Mouse (Mus musculus) hematopoietic stem cell, adult 5-6 weeks (primary cell): ENCODE measurements around the gene Trappc1. TPM values are rescaled to one million over a fixed set of nuclear protein-coding genes. Genes with fewer than 3 reads are reported as not detected.

ENCODE experiments used
- ATAC-seq, 2 experiments: fragments of 125-278 bp in 1 of 2; replicated peaks in 1 of 2; 2 replicates each; pipeline ENCODE4 v1.8.0; 2016 to 2017; ENCODE audit warnings: inconsistent platforms in 2 of 2, mild to moderate bottlenecking in 2 of 2, moderate number of reproducible peaks in 2 of 2, low read depth in 1 of 2, moderate TSS enrichment in 1 of 2; ENCODE audit not compliant: low FRiP score in 2 of 2, poor library complexity in 2 of 2, severe bottlenecking in 2 of 2, insufficient read depth in 1 of 2, low TSS enrichment in 1 of 2
- total RNA-seq: library from RNA; stranded (forward); fragments of 172-1452, 232-1000 nt; gene quantifications from 2 replicates; pipeline ENCODE4 v1.2.3, GENCODE M21; 2017

Trappc1 gene
- total RNA-seq, 1 experiment from 2014 or later: 57.3 TPM

DNA sequence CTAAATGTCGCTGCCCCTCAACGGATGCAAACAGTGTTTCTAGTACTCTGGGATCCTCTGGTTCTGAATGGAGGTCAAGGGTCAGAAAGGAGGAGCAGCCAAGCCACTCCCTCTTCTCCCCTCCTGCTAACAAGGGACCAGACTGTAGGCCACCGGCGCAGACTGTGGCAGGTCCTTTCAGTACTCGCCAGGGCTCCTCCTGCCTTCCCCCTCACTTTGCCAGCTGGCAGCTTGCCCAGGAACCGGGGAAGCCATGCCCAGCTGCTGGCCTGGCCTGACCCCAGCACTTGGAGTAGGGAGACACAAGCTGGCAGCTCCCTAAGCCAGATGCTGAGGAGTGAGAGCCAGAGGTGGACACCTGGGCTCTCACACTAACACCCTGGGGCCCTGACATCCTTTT, 41.1 kb downstream of the Trappc1 start:
- ATAC-seq: peak; percentile 10 to 18; a peak in 2 of 4 replicates

DNA sequence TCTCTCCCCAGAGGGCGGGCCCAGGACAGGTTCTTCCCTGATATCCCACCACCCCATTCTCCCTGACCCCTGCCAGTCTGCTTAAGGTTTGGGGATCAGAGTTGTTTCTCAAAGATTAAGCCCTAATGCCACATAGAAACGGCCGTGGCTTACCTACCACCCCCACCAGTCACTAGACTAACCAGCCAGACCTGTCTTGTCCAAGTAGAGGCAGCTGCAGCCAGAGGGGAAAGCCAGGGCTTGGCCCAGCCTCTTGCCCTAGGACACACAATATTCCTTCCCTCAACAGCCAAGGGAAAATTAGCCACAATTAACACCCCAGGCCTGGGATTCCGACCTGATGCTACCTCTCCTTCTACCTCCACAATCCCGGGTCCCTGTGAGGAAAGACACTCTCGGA, 41.9 kb downstream of the Trappc1 start:
- ATAC-seq: no peak

DNA sequence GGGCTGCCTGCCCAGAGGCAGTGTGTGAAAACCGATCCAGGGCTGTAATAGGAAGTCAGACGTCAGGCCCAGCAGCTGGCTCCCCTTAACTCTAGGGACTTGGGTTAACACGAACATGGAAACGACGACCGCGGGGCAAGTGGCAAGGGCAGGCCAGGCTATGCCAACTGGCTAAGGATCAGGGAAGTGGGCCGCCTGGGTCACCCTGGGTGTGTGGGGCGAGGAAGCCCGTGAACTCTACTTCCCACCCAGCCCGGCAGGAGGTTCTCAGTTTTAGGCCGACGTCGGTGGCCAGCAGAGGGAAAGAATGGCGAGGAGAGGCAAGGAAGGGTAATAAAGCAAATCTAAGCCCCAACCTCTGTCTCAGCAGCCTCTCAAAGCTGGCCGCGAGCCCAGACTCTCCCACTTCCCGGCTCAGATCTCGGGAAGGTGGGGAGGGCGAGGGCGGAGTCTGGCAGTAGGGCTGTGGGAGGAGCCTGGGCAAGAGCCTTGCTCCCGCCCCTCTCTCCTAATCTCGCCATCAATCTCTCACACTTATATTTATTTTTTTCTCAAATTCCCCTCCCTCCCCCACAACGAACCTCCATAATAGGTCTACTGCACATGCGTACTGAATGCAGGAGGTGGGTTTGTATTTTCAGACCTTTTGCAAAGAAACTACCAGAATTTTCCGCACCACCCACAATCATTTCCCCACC, 42.5 kb downstream of the Trappc1 start:
- peak; percentile 72 to 79 for ATAC-seq

DNA sequence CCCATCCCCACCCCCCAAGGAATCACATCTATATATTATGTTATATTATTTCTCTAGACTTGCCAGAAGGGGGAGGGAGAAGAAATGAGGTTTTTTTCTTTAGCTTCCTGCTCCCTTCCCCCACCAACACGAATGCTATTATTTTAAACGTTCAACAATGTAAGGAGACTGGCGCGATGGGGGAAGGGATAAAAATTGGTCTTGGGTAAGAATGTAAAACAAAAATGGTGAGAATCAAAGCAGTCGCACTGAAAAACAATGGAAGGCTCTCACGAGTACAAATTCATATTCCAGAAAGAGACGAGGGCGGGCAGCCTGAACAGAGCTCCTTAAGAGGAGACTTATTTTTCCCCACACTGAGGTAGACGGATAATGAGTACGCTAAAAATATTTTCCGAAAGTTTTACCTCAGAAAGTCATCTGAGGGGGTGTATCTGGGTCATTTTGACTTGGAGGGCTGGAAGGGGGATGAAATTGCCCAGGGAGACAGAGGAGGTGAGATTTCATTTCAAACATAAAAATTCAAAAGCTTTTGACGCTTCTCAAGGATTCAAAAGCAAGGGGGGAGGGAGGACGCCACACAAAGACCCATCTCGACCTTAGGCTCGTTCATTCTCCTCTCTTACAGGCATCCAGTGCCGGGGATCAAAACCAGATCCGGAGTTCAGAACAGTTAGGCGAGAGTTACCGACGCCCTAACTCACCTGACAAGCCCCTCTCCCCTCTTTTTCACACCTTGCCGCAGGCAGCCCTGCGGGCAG, 43.3 kb downstream of the Trappc1 start:
- no peak for ATAC-seq

DNA sequence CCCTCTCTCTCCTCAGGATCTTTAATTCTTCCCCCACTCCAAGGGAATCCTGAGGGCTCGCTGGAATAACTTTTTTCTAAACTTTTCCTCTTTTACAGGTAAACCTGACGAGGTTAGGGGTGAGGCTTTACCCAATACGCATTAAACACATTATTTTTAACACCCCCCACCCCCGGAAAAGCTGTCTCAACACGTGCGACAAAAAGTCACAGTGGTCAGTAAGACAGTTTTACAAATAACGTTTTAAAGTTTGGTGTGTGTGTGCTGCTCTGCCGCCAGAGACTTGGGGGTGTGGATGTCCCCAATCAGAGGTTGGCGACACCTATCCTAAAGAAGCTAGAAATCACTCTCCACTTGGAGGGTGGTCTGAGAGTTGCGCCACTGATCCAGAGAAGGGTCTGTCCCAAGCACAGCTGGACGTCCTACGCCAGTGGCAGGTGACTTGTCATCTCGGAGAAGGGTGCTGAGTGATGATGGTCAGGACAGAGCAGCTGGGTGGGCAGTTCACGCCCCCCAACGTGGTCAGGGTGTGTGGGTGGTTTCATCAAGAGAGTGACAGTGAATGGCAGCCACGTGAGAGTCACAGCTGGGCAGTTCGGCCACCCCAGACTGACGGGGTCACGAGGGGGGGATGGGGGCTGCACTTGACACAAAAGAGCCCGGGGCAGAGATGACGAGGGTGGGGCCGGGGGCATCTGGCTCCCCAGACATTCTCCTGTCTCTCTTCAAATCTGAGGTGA, 44.0 kb downstream of the Trappc1 start:
- no peak for ATAC-seq

DNA sequence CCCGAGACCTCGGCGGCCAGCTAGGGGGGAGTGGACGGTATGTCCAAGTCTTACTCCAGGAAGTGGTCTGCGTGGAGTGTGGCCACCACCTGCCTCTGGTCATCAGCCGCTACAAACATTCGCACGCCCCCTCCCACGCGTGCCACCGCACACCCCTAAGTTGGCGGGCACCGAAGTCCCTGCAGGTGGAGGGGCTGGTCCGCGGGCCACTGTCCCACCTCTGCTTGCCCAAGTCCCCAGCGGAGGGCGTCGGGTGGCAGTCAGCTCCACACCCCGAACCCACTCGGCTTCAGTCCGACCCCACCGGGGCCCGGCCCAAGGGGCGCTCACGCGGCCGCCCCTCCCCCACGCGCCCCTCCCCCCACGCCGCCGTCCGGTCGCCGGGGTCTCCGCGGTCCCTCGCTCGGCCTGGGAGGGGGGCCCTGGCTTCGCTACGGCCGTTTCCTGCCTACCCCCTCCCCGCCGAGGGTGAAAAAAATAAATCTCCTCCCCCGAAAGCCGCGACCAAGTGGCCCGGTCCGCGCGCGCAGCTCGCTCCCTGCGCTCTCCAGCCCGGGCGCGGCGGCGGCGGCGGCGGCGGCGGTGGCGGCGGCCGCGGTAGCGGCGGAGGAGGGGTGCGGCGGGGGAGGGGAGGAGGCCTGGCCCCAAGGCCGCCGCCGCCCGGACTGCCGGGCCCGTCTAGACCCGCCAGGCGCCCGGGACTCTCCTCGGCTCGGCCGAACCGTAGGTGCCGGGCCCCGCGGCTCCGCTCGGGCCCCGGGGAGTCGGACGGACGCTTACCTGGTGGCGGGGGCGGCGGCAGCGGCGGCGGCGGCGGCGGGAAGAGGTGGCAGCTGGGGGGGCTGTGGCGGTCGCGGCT, 44.8 kb downstream of the Trappc1 start:
- no peak for ATAC-seq

DNA sequence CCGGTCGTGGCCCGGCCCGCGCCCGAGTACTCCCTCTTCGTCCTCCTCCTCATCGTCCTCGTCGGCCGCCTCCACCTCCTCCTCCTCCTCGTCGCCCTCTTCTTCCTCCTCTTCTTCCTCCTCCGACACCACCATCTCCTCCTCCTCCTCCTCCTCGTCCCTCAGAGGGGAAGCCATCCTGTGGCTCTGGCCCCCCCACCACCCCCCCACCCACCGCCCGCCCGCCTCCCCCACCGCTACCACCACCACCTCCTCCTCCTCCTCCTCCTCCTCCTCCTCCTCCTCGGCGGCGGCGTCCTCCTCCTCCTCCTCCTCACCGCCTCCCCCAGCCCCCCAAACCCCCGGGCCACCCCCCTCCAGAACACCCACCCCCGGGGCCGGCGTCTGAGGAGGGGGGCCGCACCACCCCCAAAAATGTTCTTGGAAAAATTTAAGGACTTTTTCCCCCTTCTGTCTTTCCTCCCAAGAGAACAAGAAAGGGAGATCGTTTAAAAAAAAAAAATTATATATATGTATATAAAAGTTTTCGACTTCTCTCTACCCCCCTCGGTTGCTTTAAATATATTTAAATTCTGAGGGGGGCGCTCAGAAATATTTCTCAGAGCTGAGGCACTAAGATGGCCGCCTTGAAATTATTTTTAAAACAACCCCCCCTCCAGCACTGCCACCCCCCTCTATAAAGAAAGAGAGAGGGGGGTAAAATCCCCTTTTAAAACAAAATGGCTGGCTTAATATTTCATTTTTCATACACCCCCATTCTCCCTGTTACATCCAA, 45.6 kb downstream of the Trappc1 start, which contains the start of gene Chd3:
Gene Chd3, minus strand, starts transcription at position 192 of the 775 bp plus-strand sequence.
- ATAC-seq: no peak

DNA sequence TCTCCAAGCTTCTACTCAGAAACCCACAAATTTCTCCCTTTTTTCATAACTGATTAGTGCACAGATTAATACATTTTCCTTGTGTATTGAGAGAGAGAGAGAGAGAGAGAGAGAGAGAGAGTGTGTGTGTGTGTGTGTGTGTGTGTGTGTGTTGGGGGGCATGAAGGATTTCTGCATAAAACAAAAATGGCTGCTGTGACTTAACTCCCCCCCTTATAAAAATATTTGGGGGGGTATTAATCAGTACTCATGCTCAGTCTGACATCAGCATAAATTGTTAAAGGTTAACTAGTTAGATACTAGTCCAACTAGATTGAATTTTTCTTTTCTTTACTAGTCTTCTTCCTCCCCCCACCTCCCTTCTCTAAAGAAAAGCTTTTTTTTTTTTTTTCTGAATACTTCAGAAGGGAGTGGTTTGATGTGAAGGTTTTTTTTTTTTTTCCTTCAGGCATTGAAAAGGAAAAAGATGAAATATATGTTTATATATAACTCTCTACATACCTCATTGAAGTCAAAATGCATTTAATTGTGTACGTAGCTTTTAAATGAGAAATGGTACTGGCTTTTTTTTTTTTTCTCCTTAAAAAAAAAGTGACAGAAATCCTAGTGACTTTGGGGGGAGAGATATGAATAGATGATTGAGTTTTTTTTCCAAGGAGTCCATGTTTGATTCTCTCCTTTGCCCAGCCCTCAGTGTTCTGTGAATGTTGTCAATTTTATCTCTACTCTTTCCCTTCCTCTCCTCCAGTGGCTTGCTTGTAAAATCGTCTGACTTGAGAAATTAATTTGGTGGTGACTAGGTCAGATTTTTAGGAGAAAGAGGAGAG, 46.4 kb downstream of the Trappc1 start:
- ATAC-seq: no peak

DNA sequence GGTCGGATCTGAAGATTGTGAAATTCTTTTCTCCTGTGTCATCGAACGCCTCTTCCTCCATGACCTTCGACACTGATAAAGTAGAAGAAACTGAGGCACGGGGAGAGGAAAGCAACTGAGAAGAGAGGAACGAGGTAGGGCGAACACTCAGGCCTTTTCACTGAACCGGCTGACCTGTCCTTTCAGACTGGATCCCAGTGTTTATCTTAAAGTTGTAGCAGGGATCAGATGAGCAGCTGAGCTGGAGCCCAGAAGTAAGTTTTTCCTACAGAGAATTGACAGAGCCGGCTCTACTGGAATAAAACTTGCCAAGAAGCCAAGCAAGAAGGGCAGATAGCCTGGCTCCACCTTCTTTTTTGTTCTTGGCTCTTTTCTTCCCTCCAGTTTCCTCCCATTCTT, 47.0 kb downstream of the Trappc1 start:
- no peak for ATAC-seq

DNA sequence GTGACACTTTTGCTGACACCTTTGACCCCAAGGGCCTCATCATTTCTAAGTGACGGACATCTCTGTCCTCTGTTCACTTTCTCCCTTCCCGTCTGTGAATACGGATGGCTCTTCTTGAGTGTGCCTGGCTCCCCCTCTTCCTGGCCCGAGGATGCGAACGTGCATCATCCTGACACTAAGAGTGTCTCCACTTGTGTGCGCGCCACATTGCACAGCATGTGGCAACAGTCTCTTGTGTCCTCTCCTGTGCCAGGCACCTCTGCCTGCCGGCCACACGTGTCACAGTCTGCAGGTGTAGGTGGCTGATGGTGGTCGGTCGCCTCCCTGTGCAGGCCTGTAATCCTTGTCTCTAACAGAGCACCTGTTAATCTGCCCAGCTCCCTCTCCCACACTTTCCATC, 47.8 kb downstream of the Trappc1 start:
- no peak for ATAC-seq

DNA sequence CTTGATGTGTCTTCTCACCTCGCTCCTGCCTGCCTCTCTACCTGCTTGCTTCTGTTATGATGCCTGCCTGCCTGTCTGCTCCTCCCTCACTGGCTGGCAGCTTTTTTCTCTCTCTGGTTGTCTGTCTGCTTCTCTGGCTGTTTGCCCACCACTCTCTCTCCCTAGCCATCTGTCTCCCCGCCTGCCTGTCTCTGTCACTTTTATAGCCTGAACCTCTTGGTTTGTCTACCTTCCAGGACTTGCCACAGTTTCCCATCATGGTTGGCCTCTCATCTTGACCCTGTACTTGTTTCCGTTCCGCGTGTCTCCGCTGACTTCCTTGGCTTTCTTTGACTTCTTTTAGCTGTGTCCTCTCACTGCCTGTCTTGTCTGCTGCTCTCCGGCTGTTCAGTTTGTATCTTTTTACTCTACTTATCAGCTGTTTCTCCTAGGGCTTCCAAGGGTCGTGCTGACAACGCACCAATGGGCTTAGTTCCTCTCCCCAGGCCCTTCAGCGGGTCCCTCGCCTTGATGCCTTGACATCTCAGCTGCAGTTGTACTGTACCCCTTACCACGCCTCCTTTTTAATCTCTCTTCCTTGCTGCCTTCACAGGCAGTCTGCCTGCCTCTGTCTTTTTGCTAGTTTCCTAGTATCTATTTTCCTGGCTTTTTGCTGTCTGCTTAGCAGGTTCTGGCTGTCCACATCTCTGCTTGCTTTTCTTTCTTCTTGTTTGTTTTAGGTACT, 48.4 kb downstream of the Trappc1 start:
- ATAC-seq: no peak

DNA sequence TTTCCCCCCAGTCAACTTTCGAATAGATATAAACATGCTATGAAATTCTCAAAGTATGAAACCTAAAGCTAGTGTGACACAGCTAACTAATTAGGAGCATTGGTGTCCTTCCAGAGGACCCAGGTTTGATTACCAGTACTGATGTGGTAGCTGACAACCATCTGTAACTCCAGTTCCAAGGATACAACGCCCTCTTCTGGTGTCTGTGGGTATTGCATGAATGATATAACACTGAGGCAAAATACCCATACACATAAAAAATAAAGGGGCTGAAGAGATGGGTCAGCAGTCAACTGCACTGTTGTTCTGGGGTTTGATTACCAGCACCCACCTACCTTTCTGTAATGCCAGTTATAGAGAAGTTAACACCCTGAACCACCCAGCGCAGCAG, 49.0 kb downstream of the Trappc1 start:
- ATAC-seq: no peak

DNA sequence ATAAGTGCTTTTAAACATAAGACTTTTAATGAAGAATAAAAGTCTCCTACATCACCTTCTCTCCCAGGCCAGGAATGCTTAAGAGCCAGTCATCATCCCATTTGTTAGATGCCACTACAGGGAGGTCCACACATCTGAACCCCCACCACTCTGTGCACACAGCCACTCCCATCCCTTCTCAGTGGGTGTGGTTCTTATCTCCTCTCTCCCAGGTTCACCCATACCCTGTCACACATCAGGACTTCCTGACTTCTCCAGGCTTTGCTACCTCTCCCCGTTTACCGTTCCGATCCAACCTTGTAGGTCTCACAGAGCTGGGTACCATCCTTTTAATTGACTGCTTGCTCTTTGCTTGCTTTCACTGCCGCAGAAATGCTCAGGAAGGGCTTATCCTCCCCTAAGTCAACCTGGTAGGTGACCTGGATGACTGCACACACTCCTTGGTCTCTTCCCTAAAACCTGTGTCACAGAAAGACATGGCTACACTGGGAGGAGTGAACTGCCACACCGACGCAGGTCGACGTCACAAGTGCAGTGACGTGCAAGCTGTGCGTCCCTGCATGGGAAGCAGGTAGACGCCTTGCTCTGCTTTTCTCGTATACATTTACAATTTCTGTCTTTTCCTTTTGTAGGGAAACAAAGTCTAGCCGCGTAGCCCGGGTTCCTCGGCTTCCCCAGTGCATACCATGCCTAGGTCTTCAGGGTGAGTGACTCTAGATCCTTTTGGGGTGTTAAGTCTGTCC, 49.6 kb downstream of the Trappc1 start:
- no peak for ATAC-seq
